Mouse (Mus musculus) left cerebral cortex, adult 9 months (tissue): Measurements from ENCODE around the gene Rasgef1c.

Experiments used
- DNase-seq, 2 experiments: peaks; one replicate each; pipeline ENCODE4 v3.0.0; 2022; ENCODE audit warnings: low spot score in 2 of 2

The Rasgef1c gene

GRCm38 (mm10) chr11:49901659-49902458, at the start of gene Rasgef1c:
Gene Rasgef1c (plus strand): TSS chr11:49901835.
- DNase-seq: peak in 1 of 2 experiments; percentile 71

GRCm38 (mm10) chr11:49855144-49855543, 46.5 kb upstream of the Rasgef1c start:
- DNase-seq: no peak

GRCm38 (mm10) chr11:49861139-49861538, 40.5 kb upstream of the Rasgef1c start:
- DNase-seq: no peak

- DNase-seq: no peak
Observed at GRCm38 (mm10) chr11:49863926-49864325, 37.7 kb upstream of the Rasgef1c start.

GRCm38 (mm10) chr11:49867320-49867719, 34.3 kb upstream of the Rasgef1c start:
- DNase-seq: no peak

GRCm38 (mm10) chr11:49869762-49870161, 31.9 kb upstream of the Rasgef1c start:
- DNase-seq: no peak

GRCm38 (mm10) chr11:49871914-49872313, 29.7 kb upstream of the Rasgef1c start:
- DNase-seq: peak in 1 of 2 experiments; percentile 42

GRCm38 (mm10) chr11:49872779-49873178, 28.9 kb upstream of the Rasgef1c start:
- DNase-seq: no peak

DNA sequence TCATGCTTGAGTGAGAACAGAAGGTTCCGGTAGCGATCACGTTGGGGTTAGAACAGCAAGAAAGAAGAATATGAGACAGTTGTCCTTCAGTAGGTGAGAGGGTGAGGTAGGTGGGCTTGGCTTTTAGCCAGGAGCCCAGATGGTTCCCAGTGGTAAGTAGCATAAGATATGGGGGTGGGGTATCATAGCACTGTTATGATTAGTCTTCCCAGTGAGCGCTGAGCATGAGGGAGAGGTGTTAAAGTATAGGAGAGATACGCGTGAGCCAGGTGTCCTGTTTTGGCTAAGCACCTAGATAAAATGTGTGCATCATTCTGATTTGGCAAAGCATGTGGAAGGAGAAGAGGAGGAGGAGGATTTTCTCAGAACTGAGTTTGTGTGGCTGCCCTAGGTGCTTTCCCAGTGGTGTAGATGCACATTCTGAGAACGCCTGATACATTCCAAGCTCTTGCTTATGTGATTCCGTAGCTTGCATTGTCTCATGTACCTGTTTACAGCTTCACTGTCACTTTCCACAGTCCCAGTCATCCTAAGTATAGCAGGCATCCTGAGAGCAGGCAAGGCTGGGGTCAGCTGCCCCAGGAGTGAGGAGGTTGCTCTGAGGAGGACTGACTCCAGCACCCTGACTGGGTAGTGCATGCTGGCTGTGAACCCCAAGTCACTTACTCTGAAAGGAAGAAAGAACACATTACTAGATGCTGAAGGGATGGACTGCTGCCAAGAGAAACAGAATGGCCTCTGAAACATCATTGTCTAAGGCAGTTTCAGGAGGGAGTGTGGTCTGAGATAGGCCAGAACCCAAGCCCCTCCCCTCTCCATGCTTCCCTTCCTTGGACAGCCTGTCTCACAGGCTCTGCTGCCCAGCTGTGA, 24.5 kb upstream of the Rasgef1c start:
- DNase-seq: peak in 1 of 2 experiments; percentile 71

DNA sequence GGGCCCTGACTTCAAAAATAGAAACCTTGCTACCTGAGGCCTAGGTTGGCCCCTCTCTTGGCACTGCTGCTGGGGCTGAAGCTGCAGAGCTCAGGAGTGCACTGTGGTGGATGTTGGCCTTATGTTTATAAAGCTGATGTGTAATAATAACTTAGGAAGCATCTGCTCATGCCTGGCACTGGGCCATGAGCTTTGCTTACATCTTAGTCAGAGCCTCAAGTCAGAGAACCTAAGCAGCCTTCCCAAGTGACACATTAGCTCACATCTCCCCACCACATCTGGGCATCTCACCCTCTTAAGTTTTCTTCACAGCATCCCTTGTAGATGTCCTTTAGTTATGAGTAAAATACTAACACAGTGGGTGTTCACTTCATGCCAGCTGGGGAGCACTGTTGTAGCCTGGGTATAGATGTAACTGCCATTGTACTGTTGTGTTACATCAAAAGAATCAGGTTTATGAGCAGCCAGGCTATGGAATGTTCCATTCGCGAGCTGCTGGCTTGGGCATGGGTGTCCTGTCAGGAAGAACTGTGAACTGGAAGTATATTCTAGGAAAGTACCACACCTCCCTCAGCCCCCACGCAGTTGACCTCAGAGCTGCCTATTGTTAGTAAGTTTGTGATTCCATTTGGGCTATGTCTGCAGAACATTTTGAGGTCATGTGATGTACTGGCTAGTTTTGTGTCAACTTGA, 21.5 kb upstream of the Rasgef1c start:
- no peak for DNase-seq

- DNase-seq: no peak
Observed at GRCm38 (mm10) chr11:49883394-49883793, 18.2 kb upstream of the Rasgef1c start.

DNA sequence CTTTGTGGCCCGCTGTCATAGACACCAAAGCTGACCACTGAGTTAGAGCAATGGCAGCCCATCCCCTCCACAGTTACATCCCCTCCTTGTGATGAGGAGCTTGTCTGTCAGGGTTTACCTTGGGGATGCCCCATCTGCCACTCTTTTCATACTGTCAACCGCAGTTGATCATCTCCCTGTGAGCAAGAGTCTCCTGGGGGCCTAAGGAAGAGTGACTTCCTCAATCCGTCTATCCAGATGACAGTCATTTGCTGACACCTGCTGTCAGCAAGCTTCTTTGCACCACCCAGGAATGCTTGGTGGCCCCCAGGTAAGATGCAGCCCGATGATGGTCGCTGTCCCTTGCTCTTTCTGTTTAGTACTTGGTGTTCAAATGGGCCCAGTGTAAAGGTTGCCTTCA, 13.2 kb upstream of the Rasgef1c start:
- no peak for DNase-seq

- no peak for DNase-seq
Observed at GRCm38 (mm10) chr11:49891993-49892392, 9.6 kb upstream of the Rasgef1c start.

DNA sequence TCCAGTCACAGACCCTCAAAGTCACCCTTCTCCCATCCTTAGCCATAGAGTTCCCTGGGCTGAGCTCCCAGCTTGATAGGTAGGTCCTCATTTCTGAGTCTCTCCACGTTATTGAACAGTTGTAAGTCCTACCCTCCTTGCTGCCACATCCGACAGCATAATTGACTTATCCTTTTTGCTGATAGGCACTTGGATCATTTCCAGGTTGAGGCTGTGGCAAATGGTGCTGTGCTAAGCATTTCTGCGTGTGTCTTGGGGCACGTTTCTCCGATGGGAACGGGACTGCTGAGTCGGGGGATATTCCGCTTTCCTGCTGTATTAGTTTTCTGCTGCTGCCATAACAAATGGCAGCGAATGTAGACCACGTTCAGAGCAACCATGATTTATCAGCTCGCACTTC, 7.8 kb upstream of the Rasgef1c start:
- no peak for DNase-seq

GRCm38 (mm10) chr11:49895966-49896590, 5.6 kb upstream of the Rasgef1c start:
- no peak for DNase-seq

GRCm38 (mm10) chr11:49900043-49900442, 1.6 kb upstream of the Rasgef1c start:
- DNase-seq: no peak

GRCm38 (mm10) chr11:49900962-49901658, 525 bp upstream of the Rasgef1c start:
- no peak for DNase-seq

- peak in 1 of 2 experiments; percentile 79 for DNase-seq
Observed at GRCm38 (mm10) chr11:49903333-49903732, 1.7 kb downstream of the Rasgef1c start.

GRCm38 (mm10) chr11:49918521-49919180, 17.0 kb downstream of the Rasgef1c start:
- DNase-seq: no peak

GRCm38 (mm10) chr11:49919304-49919703, 17.7 kb downstream of the Rasgef1c start:
- no peak for DNase-seq
